Mouse (Mus musculus) MEL (cell line): ENCODE results near the gene Grin2d. TPM values are rescaled to one million over a fixed set of nuclear protein-coding genes. Genes with fewer than 3 reads are reported as not detected.
A peak's percentile ranks its signal among the peaks of the same experiment; 100 is the strongest.

Experiments used
- DNase-seq: peaks from one replicate; pipeline ENCODE4 v3.0.0; 2011; ENCODE audit warnings: low read depth, low spot score
- H3K27ac ChIP-seq: 2 replicates; pipeline ENCODE4 v1.5.1; 2012; ENCODE audit warnings: low read depth, mild to moderate bottlenecking, control low read depth, low read length, moderate library complexity; ENCODE audit not compliant: control insufficient read depth
- H3K27me3 ChIP-seq, 2 experiments: fragments of 150-350 bp in 1 of 2; sonication (generic) in 1 of 2; 2 replicates each; pipeline ENCODE4 v1.6.1; 2012; ENCODE audit warnings: low read length in 2 of 2, mild to moderate bottlenecking in 2 of 2, improper control_type of control experiment in 1 of 2, moderate library complexity in 1 of 2; ENCODE audit not compliant: insufficient read depth in 2 of 2, control insufficient read depth in 1 of 2
- H3K36me3 ChIP-seq, 2 experiments: 2 replicates each; pipeline ENCODE4 v1.6.1; 2012 to 2014; ENCODE audit warnings: low read length in 2 of 2, improper control_type of control experiment in 1 of 2, inconsistent platforms in 1 of 2, mild to moderate bottlenecking in 1 of 2; ENCODE audit not compliant: insufficient read depth in 2 of 2, control insufficient read depth in 1 of 2
- H3K4me1 ChIP-seq, 2 experiments: fragments of 150-350 bp in 1 of 2; sonication (generic) in 1 of 2; 2 replicates each; pipeline ENCODE4 v1.6.1; 2012; ENCODE audit warnings: low read length in 2 of 2, improper control_type of control experiment in 1 of 2, mild to moderate bottlenecking in 1 of 2; ENCODE audit not compliant: insufficient read depth in 2 of 2, control insufficient read depth in 1 of 2
- H3K4me3 ChIP-seq, 2 experiments: fragments of 150-350 bp in 1 of 2; sonication (generic) in 1 of 2; 2 replicates each; pipeline ENCODE4 v1.5.1; 2012; ENCODE audit warnings: low read depth in 2 of 2, low read length in 2 of 2, mild to moderate bottlenecking in 2 of 2, moderate library complexity in 2 of 2, control low read depth in 1 of 2, improper control_type of control experiment in 1 of 2; ENCODE audit not compliant: control insufficient read depth in 1 of 2, insufficient read depth in 1 of 2
- H3K79me2 ChIP-seq: 2 replicates; pipeline ENCODE4 v1.6.1; 2012; ENCODE audit warnings: mild to moderate bottlenecking, low read length, moderate library complexity; ENCODE audit not compliant: control insufficient read depth, poor library complexity, insufficient read depth
- H3K9ac ChIP-seq: 2 replicates; pipeline ENCODE4 v1.6.1; 2012; ENCODE audit warnings: low read depth, mild to moderate bottlenecking, control low read depth, low read length, moderate library complexity; ENCODE audit not compliant: control insufficient read depth, poor library complexity, severe bottlenecking
- H3K9me3 ChIP-seq: fragments of 150-350 bp; sonication (generic); replicated peaks from 2 replicates; pipeline ENCODE4 v1.6.1; 2012; ENCODE audit warnings: mild to moderate bottlenecking, low read length, improper control_type of control experiment, moderate library complexity; ENCODE audit not compliant: insufficient read depth
- BHLHE40 ChIP-seq: IDR thresholded peaks from 2 replicates; pipeline ENCODE4 v1.6.1; 2012; ENCODE audit warnings: low read depth, mild to moderate bottlenecking, inconsistent platforms, low read length, improper control_type of control experiment, borderline replicate concordance
- ELF1 ChIP-seq: IDR thresholded peaks from 2 replicates; pipeline ENCODE4 v1.6.1; 2014; ENCODE audit warnings: low read depth, mild to moderate bottlenecking, inconsistent platforms, low read length, improper control_type of control experiment, moderate library complexity
- EP300 ChIP-seq, 2 experiments: IDR thresholded peaks; 2 replicates each; pipeline ENCODE4 v1.6.1; 2011; ENCODE audit warnings: improper control_type of control experiment in 2 of 2, low read length in 2 of 2, low read depth in 1 of 2, mild to moderate bottlenecking in 1 of 2
- ETS1 ChIP-seq: IDR thresholded peaks from 2 replicates; pipeline ENCODE4 v1.6.1; 2012; ENCODE audit warnings: low read depth, mild to moderate bottlenecking, inconsistent platforms, low read length, improper control_type of control experiment, moderate library complexity
- GABPA ChIP-seq: IDR thresholded peaks from 2 replicates; pipeline ENCODE4 v1.6.1; 2012; ENCODE audit warnings: low read depth, mild to moderate bottlenecking, inconsistent platforms, low read length, improper control_type of control experiment, moderate library complexity
- GATA1 ChIP-seq: IDR thresholded peaks from 2 replicates; pipeline ENCODE4 v1.6.1; 2011; ENCODE audit warnings: low read depth, low read length, improper control_type of control experiment
- JUND ChIP-seq: IDR thresholded peaks from 2 replicates; pipeline ENCODE4 v1.6.1; 2011; ENCODE audit warnings: low read depth, mild to moderate bottlenecking, improper control_type of control experiment, low read length
- MEF2A ChIP-seq: IDR thresholded peaks from 2 replicates; pipeline ENCODE4 v1.6.1; 2014; ENCODE audit warnings: low read depth, mild to moderate bottlenecking, inconsistent platforms, low read length, improper control_type of control experiment; ENCODE audit not compliant: poor library complexity, insufficient replicate concordance, severe bottlenecking; ENCODE audit errors: extremely low read depth
- MXI1 ChIP-seq: IDR thresholded peaks from 2 replicates; pipeline ENCODE4 v1.6.1; 2011; ENCODE audit warnings: mild to moderate bottlenecking, low read depth, low read length, improper control_type of control experiment
- NELFE ChIP-seq: IDR thresholded peaks from 2 replicates; pipeline ENCODE4 v1.6.1; 2011; ENCODE audit warnings: low read depth, low read length, improper control_type of control experiment
- POLR2AphosphoS5 ChIP-seq: IDR thresholded peaks from 2 replicates; pipeline ENCODE4 v1.6.1; 2012; ENCODE audit warnings: low read depth, borderline replicate concordance, mild to moderate bottlenecking, inconsistent platforms, low read length, moderate library complexity, mixed read lengths
- RAD21 ChIP-seq: IDR thresholded peaks from 2 replicates; pipeline ENCODE4 v1.6.1; 2011; ENCODE audit warnings: mild to moderate bottlenecking, low read depth, low read length, improper control_type of control experiment
- RCOR1 ChIP-seq: IDR thresholded peaks from 2 replicates; pipeline ENCODE4 v1.6.1; 2012; ENCODE audit warnings: low read depth, mild to moderate bottlenecking, inconsistent platforms, low read length, improper control_type of control experiment
- SIN3A ChIP-seq: IDR thresholded peaks from 2 replicates; pipeline ENCODE4 v1.6.1; 2012; ENCODE audit warnings: low read length, improper control_type of control experiment, inconsistent platforms
- SMC3 ChIP-seq: IDR thresholded peaks from 2 replicates; pipeline ENCODE4 v1.6.1; 2011; ENCODE audit warnings: low read depth, low read length, improper control_type of control experiment
- TAL1 ChIP-seq: IDR thresholded peaks from 2 replicates; pipeline ENCODE4 v1.6.1; 2012; ENCODE audit warnings: mild to moderate bottlenecking, inconsistent platforms, low read length, moderate library complexity, mixed read lengths
- TBP ChIP-seq: IDR thresholded peaks from 2 replicates; pipeline ENCODE4 v1.8.0; 2011; ENCODE audit warnings: low read depth, low read length, improper control_type of control experiment
- TCF12 ChIP-seq: IDR thresholded peaks from 2 replicates; pipeline ENCODE4 v1.6.1; 2014; ENCODE audit warnings: low read depth, mild to moderate bottlenecking, inconsistent platforms, low read length, improper control_type of control experiment, moderate library complexity
- UBTF ChIP-seq: IDR thresholded peaks from 2 replicates; pipeline ENCODE4 v1.6.1; 2012; ENCODE audit warnings: low read depth, mild to moderate bottlenecking, inconsistent platforms, low read length, improper control_type of control experiment, moderate library complexity, borderline replicate concordance; ENCODE audit not compliant: insufficient read depth
- ZC3H11A ChIP-seq: IDR thresholded peaks from 2 replicates; pipeline ENCODE4 v1.6.1; 2012; ENCODE audit warnings: low read depth, mild to moderate bottlenecking, inconsistent platforms, low read length, improper control_type of control experiment
- ZKSCAN1 ChIP-seq: IDR thresholded peaks from 2 replicates; pipeline ENCODE4 v1.6.1; 2012; ENCODE audit warnings: low read depth, mild to moderate bottlenecking, inconsistent platforms, low read length, improper control_type of control experiment, moderate library complexity
- ZMIZ1 ChIP-seq: IDR thresholded peaks from 2 replicates; pipeline ENCODE4 v1.6.1; 2012; ENCODE audit warnings: low read depth, mild to moderate bottlenecking, inconsistent platforms, low read length, improper control_type of control experiment, moderate library complexity
- ZNF384 ChIP-seq: IDR thresholded peaks from 2 replicates; pipeline ENCODE4 v1.6.1; 2012; ENCODE audit warnings: low read depth, mild to moderate bottlenecking, inconsistent platforms, low read length, improper control_type of control experiment
- polyA plus RNA-seq, 2 experiments: library from polyadenylated mRNA; stranded (reverse) in 1 of 2; unstranded in 1 of 2; fragments of >175 nt in 1 of 2; fragments of >200 nt in 1 of 2; gene quantifications; 2 replicates each; pipeline versions ENCODE4 v1.2.1 to v1.2.4; 2012; ENCODE audit warnings: low replicate concordance in 2 of 2, low read depth in 1 of 2; ENCODE audit not compliant: insufficient read length in 2 of 2, insufficient read depth in 1 of 2, missing spikeins in 1 of 2
- total RNA-seq: library from RNA; depleted of rRNA; stranded (reverse); fragments of 300-350 nt; gene quantifications from 2 replicates; pipeline ENCODE4 v1.2.3, GENCODE M21; 2012

The Grin2d gene
- total and polyA plus RNA-seq, 3 experiments, result 0.19 to 0.57 TPM; not detected in 1

GRCm38 (mm10) chr7:45832428-45832827 lies 45.8 kb downstream of the Grin2d start:
- no peak overlapping the region for H3K9ac ChIP-seq
- DNase-seq, result no peak
- no peaks in the 10 kb centered on the region for H3K27me3 ChIP-seq
- no peak overlapping the region for H3K27ac ChIP-seq
- peaks cover 18% of the 10 kb centered on the region for H3K79me2 ChIP-seq
- no peaks in the 10 kb centered on the region for H3K9me3 ChIP-seq
- no peak for TF ChIP-seq ZNF384
- TF ChIP-seq, all 39 proteins: peak for 0
- Histone ChIP-seq H3K4me3 (no peak overlapping the region), H3K4me1 (peaks cover 0 to 14% of the 10 kb centered on the region in 2 experiments; a peak in 3 of 4 replicates), H3K36me3 (peaks cover 2 to 11% of the 10 kb centered on the region in 2 experiments)

DNA sequence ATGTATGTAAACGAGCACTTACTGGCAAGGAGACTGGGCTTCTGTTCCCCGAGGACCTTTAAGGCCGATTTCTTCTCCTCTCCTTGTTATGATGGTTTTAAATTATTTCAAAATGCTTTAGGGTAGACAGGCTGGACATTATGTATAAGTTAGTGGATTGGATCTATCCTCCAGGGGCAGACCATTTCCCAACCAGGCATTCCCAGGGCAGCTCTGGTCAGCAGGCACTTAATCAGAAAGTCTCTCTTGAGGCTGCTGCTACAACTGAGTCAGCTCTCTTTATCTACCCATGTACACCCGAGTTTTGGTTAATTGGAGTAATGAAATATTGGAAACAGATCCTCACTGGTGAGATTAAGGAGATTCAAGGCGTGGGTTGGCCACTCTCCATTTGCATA lies 47.1 kb downstream of the Grin2d start:
- TF ChIP-seq ETS1 (no peak), BHLHE40 (no peak), MXI1 (no peak), RCOR1 (no peak), TBP (no peak), SIN3A (no peak), RAD21 (no peak), GABPA (no peak)
- TF ChIP-seq, all 39 proteins: peak for 0
- H3K36me3 ChIP-seq, result peaks cover 2 to 11% of the 10 kb centered on the region in 2 experiments
- peak overlapping the region; percentile 94 for H3K9ac ChIP-seq
- H3K27ac ChIP-seq, result peak overlapping the region; percentile 54
- peak overlapping the region; percentile 91 to 95 for H3K4me3 ChIP-seq
- no peaks in the 10 kb centered on the region for H3K27me3 ChIP-seq
- peaks cover 0 to 14% of the 10 kb centered on the region in 2 experiments; a peak in 3 of 4 replicates for H3K4me1 ChIP-seq
- H3K9me3 ChIP-seq, result no peaks in the 10 kb centered on the region
- peaks cover 22% of the 10 kb centered on the region for H3K79me2 ChIP-seq
- DNase-seq, result peak; percentile 43

- Histone ChIP-seq H3K4me1 (peaks cover 0 to 14% of the 10 kb centered on the region in 2 experiments; a peak in 3 of 4 replicates), H3K27ac (peak within 1 kb of the TSS; percentile 58), H3K4me3 (peak within 1 kb of the TSS; percentile 91 to 95), H3K9ac (peak within 1 kb of the TSS; percentile 94), H3K9me3 (no peaks in the 10 kb centered on the region), H3K36me3 (peaks cover 2 to 11% of the 10 kb centered on the region in 2 experiments), H3K27me3 (no peaks in the 10 kb centered on the region), H3K79me2 (peaks cover 22% of the 10 kb centered on the region)
- peak; percentile 96 for DNase-seq
- TF ChIP-seq JUND, result no peak
- TF ChIP-seq TCF12, result peak; percentile 30; the same call in 1 of the 2 replicates
- TF ChIP-seq MEF2A, result no peak
- TF ChIP-seq ZKSCAN1, result no peak
- TF ChIP-seq NELFE, result peak; percentile 83
- no peak for TF ChIP-seq TAL1
- TF ChIP-seq UBTF, result no peak
- 0 out of 2 replicates have a peak, but pooled peaks have one; percentile 11 for TF ChIP-seq ZMIZ1
- TF ChIP-seq ETS1, result no peak
- peak; percentile 92 for TF ChIP-seq ELF1
- TF ChIP-seq EP300 (IDR thresholded peaks at IDR 0.05; ENCODE audit: low read depth in 1 of 2, low read length in 2 of 2), result no peak
- TF ChIP-seq GATA1, result no peak
- peak; percentile 99 for TF ChIP-seq SIN3A
- TF ChIP-seq ZC3H11A, result no peak
- no peak for TF ChIP-seq SMC3
- TF ChIP-seq BHLHE40, result peak; percentile 43; the same call in 1 of the 2 replicates
- TF ChIP-seq POLR2AphosphoS5, result no peak; the same call in 1 of the 2 replicates
- no peak for TF ChIP-seq ZNF384
These were observed 47.6 kb downstream of the Grin2d start, which contains the start of gene Grwd1 for GRCm38 (mm10) chr7:45830427-45831127. TSS of gene Grwd1 (minus strand) at chr7:45830944.
